Mouse (Mus musculus): ENCODE data around the gene Zfp518a. TPM values are rescaled to one million over a fixed set of nuclear protein-coding genes. Genes with fewer than 3 reads are reported as not detected.

The Zfp518a gene
- polyA plus RNA-seq, 1 experiment from 2014 or later: 10.7 TPM

DNA sequence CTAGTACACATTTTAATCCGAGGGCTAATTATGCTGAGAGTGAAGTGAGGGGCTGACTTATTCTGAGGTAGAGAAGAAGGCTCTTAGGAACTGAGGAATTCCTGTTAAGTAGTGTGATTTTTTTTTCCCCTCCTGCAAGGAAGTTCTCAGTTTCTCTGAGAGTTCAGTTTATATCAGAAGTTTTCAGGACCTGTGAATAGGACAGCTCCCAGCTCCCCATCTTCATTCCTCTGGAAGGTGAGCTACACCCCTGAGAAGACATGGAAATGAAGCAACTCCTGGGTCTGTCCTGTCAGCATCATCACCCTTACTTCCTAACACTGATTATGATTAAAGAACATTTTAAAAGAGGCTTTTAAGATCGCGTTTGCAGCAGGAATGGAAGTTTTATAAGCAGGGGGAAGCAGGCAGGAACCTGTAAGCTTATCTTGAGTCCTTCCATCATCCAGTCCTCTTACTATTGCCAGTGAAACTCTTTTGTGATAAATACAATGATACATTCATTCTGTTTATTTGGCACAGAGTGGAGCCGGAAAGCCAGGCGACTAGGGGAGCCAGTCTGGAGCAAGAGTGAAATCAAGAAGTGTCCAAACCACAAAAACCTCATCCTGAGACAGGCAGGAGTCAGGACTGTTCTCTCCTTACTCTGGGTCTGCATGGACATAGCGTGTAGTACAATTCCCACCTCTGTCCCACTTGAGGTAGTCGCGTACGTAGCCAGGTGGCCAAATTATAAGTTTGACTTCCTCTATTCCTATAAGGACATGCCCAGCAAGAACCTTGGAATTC, 37.3 kb downstream of the Zfp518a start:
- H3K4me3 ChIP-seq: no peak overlapping the region
- H3K36me3 ChIP-seq: no peaks in the 10 kb centered on the region
- H3K9ac ChIP-seq: no peak overlapping the region
- no peak for ATAC-seq (ENCODE audit: borderline replicate concordance, extremely low read depth, low FRiP score, low TSS enrichment)
- no peaks in the 10 kb centered on the region for H3K27me3 ChIP-seq
- 57% methylated on average over 9 of the region's 9 CpGs for WGBS
- H3K27ac ChIP-seq: no peak overlapping the region
- H3K4me1 ChIP-seq: no peaks in the 10 kb centered on the region
- H3K9me3 ChIP-seq: no peaks in the 10 kb centered on the region
- no peak overlapping the region for H3K4me2 ChIP-seq

DNA sequence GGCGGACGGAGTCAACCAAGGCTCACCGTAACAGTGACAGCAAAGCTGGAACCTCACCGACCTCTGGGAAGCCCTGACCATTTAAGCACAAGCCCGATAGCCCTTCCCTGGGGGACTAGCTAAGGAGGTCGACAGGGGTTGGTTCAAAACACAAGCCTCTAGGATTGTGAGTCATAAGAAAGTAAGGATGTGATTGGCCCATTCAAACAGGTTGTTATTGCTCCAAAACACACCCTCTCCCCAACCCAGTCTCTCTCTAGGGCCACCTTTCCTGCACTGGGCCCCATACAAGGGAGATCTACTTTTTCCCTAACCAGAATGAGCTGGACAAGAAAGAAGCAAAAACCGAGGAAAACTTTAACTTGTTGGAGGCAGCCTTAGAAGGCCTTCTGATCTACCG, 40.9 kb downstream of the Zfp518a start:
- H3K4me1 ChIP-seq: no peaks in the 10 kb centered on the region
- H3K9me3 ChIP-seq: no peaks in the 10 kb centered on the region
- no peak overlapping the region for H3K27ac ChIP-seq
- H3K27me3 ChIP-seq: no peaks in the 10 kb centered on the region
- no peak overlapping the region for H3K9ac ChIP-seq
- 43% methylated on average over 8 of the region's 8 CpGs for WGBS
- no peak for ATAC-seq (ENCODE audit: borderline replicate concordance, extremely low read depth, low FRiP score, low TSS enrichment)
- H3K4me2 ChIP-seq: no peak overlapping the region
- no peak overlapping the region for H3K4me3 ChIP-seq
- H3K36me3 ChIP-seq: no peaks in the 10 kb centered on the region

DNA sequence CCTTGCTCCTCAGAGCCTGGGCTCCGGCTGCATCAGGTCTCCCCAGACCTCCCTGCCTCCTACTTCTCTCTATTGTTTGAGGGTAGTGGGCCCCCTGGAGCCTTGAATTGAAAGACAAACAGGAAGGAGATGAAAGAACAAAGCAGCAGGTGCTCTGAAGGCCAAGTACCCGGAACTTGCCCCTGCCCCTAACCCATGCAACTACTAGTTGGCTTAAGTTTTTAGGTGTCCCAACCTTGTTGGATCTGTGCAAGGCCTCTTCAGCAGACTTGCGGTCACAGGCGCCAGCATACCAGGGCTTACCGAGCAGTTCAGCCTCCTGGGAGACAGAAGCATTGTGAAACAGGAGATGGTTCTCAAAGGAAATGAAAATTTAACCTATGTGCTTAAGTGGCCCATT, 41.5 kb downstream of the Zfp518a start:
- ATAC-seq (ENCODE audit: borderline replicate concordance, extremely low read depth, low FRiP score, low TSS enrichment): no peak
- no peaks in the 10 kb centered on the region for H3K4me1 ChIP-seq
- WGBS: 33% methylated on average over 5 of the region's 5 CpGs
- no peaks in the 10 kb centered on the region for H3K27me3 ChIP-seq
- H3K36me3 ChIP-seq: no peaks in the 10 kb centered on the region
- H3K4me2 ChIP-seq: no peak overlapping the region
- no peaks in the 10 kb centered on the region for H3K9me3 ChIP-seq
- no peak overlapping the region for H3K4me3 ChIP-seq
- no peak overlapping the region for H3K27ac ChIP-seq
- H3K9ac ChIP-seq: no peak overlapping the region

- Histone ChIP-seq H3K4me3 (no peak overlapping the region), H3K4me2 (no peak overlapping the region), H3K9me3 (no peaks in the 10 kb centered on the region), H3K36me3 (no peaks in the 10 kb centered on the region), H3K27ac (no peak overlapping the region), H3K27me3 (no peaks in the 10 kb centered on the region), H3K9ac (no peak overlapping the region), H3K4me1 (no peaks in the 10 kb centered on the region)
- ATAC-seq (ENCODE audit: borderline replicate concordance, extremely low read depth, low FRiP score, low TSS enrichment): no peak
- WGBS: 85% methylated on average over 7 of the region's 7 CpGs
Observed at GRCm38 (mm10) chr19:40943552-40943951, 49.0 kb downstream of the Zfp518a start.

DNA sequence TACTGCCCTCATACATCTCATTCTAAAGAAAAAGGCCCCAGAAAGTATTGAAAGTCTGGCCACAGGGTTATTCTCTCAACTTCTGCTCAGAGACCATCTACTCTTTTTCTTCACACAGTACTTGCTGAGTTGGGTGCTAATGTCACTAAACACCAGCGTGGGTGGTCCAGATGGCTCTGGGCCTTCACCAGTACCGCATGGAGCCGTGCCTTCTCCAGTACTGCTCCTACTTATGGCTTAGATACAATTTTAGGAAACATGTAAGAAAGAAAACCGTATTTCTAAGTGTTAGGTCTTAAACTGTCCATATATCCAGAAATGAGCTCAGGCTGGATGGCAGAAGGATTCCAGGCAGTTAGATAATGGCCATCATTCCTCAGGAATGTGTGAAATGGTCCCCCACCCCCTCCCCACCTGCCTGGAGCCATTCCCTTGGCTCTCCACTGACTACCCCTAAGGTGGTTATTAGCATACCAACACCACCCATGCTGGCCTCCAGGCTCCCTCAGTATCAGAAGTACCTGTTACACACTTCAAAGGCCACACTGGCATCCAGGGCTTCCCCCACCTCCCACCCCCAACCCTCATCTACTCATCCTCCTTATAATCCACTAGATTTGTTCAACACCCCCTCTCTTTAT, 52.6 kb downstream of the Zfp518a start:
- no peak for ATAC-seq (ENCODE audit: borderline replicate concordance, extremely low read depth, low FRiP score, low TSS enrichment)
- Histone ChIP-seq H3K9me3 (no peaks in the 10 kb centered on the region), H3K36me3 (no peaks in the 10 kb centered on the region), H3K4me3 (no peak overlapping the region), H3K9ac (no peak overlapping the region), H3K4me1 (no peaks in the 10 kb centered on the region), H3K27me3 (no peaks in the 10 kb centered on the region), H3K27ac (no peak overlapping the region), H3K4me2 (no peak overlapping the region)
- WGBS: 67% methylated on average over 4 of the region's 4 CpGs

DNA sequence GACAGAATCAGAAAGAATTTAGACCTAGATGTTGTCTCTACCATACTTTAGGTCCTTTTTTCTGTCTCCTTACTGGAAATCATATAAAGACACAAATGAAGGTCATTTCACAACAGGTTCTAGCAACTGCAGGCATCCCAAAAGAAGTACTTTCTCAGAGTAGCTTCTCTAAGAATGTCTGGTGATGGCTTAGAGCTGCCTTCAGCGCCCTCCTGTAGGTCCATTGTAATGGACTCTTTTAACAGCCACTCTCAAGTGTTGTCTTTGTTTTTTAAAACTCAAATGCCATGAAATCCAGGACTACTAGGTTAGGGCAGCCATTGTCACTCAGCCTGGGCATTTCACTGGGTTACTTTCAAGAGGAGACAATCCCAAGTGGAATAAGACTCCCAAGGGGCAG, 64.5 kb downstream of the Zfp518a start:
- Histone ChIP-seq H3K4me1 (0 out of 2 replicates have a peak, but pooled peaks cover under 1% of the 10 kb centered on the region), H3K27me3 (no peaks in the 10 kb centered on the region), H3K9ac (no peak overlapping the region), H3K4me2 (no peak overlapping the region), H3K27ac (no peak overlapping the region), H3K36me3 (no peaks in the 10 kb centered on the region), H3K9me3 (no peaks in the 10 kb centered on the region), H3K4me3 (no peak overlapping the region)
- 41% methylated on average over 1 of the region's 1 CpGs for WGBS
- ATAC-seq (ENCODE audit: borderline replicate concordance, extremely low read depth, low FRiP score, low TSS enrichment): no peak

GRCm38 (mm10) chr19:40962988-40963387, 68.5 kb downstream of the Zfp518a start:
- H3K27ac ChIP-seq: no peak overlapping the region
- H3K4me1 ChIP-seq: 0 out of 2 replicates have a peak, but pooled peaks cover 5% of the 10 kb centered on the region
- no peaks in the 10 kb centered on the region for H3K36me3 ChIP-seq
- H3K9ac ChIP-seq: no peak overlapping the region
- no peak for ATAC-seq (ENCODE audit: borderline replicate concordance, extremely low read depth, low FRiP score, low TSS enrichment)
- H3K4me2 ChIP-seq: no peak overlapping the region
- no peak overlapping the region for H3K4me3 ChIP-seq
- no peaks in the 10 kb centered on the region for H3K27me3 ChIP-seq
- WGBS: 46% methylated on average over 12 of the region's 12 CpGs
- H3K9me3 ChIP-seq: no peaks in the 10 kb centered on the region

GRCm38 (mm10) chr19:40964367-40964891, 69.9 kb downstream of the Zfp518a start:
- ATAC-seq (ENCODE audit: borderline replicate concordance, extremely low read depth, low FRiP score, low TSS enrichment): no peak

DNA sequence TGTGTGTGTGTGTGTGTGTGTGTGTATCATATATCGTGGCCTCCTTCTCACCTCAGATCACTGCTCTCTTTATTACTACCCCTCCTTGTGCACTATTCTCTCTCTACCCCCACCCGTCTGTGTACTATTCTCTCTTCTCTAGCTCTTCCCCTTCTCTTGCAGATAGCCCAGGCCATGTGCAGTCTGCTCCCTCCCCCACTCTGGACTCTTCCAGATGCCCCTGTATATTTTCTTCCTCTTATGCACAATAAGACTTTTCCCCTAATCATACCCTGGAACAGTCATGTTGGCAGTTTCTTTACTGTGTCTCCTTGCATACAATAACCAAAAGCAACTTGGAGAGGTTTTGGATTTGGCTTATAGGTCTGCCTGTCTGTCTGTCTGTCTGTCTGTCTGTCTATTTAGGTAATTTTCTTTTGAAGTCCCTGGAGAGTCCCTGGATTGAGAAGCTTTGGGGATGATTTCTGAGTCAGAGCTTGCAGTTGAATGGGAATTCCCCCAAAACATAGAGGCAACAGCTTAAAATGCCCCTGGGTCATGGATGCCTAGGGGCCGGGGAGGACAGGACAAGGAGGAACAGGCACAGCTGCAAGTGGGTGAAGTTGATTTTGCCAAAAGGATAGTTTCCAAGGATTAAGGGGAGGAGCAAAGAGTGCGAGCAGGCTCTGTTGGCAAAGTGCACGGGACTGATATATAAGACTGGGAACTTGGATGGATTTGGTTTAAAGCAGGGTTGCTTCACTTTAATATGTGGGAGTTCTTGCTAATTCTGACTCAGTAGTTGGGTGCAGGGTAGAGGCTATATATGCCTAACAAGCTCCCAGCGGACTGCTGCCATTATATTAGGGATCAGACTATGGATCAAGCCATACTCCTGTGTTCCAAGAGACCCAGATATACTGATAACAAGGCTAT, 70.7 kb downstream of the Zfp518a start:
- Histone ChIP-seq H3K4me3 (no peak overlapping the region), H3K27me3 (no peaks in the 10 kb centered on the region), H3K4me1 (0 out of 2 replicates have a peak, but pooled peaks cover 5% of the 10 kb centered on the region), H3K27ac (peak overlapping the region; percentile 63), H3K9me3 (no peaks in the 10 kb centered on the region), H3K9ac (no peak overlapping the region), H3K36me3 (no peaks in the 10 kb centered on the region), H3K4me2 (no peak overlapping the region)
- WGBS: 67% methylated on average over 6 of the region's 6 CpGs
- no peak for ATAC-seq (ENCODE audit: borderline replicate concordance, extremely low read depth, low FRiP score, low TSS enrichment)

More at GRCm38 (mm10) chr19:40964367-40964891, 69.9 kb downstream of the Zfp518a start:
- Histone ChIP-seq H3K9me3 (no peaks in the 10 kb centered on the region), H3K4me3 (no peak overlapping the region), H3K9ac (no peak overlapping the region), H3K4me1 (0 out of 2 replicates have a peak, but pooled peaks cover 5% of the 10 kb centered on the region), H3K27me3 (no peaks in the 10 kb centered on the region), H3K4me2 (no peak overlapping the region), H3K36me3 (no peaks in the 10 kb centered on the region), H3K27ac (peak overlapping the region; percentile 63)
- WGBS: 58% methylated on average over 3 of the region's 3 CpGs

Measured in lung, embryonic 15.5 days (tissue).